Mouse (Mus musculus): ENCODE data around the gene Mob2. TPM values are rescaled to one million over a fixed set of nuclear protein-coding genes. Genes with fewer than 3 reads are reported as not detected.
A peak's percentile ranks its signal among the peaks of the same experiment; 100 is the strongest.

Mob2 gene
- total RNA-seq, 2 experiments from 2014 or later, result 39.9 to 43.0 TPM

GRCm38 (mm10) chr7:142082179-142082578 is 21.3 kb upstream of the Mob2 start:
- intact Hi-C loops (cut with DNase I), result no loop called here
- DNase-seq, result no peak

DNA sequence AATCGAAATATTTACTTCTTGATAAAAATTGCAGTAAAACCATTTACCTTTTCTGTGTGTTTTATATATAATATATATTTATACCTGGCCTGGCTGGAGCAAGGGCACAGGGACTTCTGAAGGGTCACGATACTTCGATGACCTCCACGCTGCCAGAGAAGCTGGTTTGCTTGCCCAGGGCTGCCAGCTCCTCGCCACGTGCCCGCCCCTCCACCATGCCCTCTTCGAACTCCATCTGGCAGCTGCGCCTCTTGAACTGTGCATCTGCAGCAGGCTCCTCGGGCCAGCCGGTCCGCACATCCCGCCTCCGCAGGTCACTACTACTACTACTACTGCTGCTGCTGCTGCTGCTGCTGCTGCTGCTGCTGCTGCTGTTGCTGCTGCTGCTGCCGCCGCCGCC is 20.9 kb upstream of the Mob2 start:
- DNase-seq, result no peak
- intact Hi-C loops (cut with DNase I), result no loop called here

GRCm38 (mm10) chr7:142080876-142081275 is 20.0 kb upstream of the Mob2 start:
- no peak for DNase-seq
- intact Hi-C loops (cut with DNase I), result no loop called here

- no peak for DNase-seq
- intact Hi-C loops (cut with DNase I), result no loop called here
Measured at GRCm38 (mm10) chr7:142079365-142079764, 18.5 kb upstream of the Mob2 start.

- no peak for DNase-seq
- intact Hi-C loops (cut with DNase I), result no loop called here
Measured at GRCm38 (mm10) chr7:142077138-142077537, 16.3 kb upstream of the Mob2 start.

DNA sequence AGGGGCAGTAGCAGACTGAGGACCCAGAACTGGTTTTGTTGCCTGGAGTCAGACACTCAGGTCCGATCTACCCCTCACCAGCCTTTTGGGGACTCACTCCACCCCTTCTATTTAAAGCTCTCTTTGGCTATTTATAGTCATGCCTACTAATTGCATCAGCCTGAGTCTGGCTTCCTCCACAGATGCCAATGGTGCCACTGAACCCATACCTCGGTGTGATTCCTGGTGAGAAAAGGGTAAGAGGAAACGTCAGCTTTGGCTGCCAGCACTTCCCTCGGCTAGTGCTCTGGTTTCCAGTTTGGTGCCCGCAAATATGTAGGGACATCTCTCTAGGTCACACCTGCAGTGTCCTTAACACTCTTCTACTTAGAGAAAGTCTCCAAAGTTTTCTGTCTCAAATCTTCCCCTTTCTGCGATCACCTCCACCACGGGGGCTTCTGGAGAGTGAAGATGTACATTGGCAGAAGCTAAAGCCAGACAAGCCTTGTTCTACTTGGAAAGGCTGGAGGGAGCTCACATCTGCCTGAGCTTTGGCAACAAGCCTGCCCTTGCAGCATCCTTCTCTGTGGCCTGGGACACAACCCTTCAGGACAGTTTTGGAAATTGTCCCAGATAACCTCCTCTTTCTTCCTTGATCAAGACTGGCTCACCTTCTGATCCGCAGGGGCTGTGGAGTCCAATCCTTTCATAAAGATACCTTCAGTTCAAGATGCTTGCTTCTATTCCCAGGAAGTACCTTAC is 13.5 kb upstream of the Mob2 start:
- intact Hi-C loops (cut with DNase I), result no loop called here
- no peak for DNase-seq

DNA sequence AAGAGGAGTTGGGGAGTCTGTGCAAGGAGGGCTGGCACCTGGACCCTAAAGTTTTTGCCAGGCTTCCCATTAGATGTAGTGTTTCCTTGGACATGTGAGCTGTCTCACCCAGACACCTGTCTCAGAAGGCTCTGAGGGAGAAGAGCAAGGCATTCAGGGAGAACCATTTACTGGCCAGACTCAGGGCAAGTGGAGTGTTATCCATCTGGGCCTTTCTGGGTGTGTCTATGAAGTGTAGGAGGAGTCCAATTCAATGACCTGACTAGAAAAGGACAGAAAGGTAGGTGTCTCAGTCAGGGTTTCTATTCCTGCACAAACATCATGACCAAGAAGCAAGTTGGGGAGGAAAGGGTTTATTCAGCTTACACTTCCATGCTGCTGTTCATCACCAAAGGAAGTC is 10.9 kb upstream of the Mob2 start:
- DNase-seq, result no peak
- intact Hi-C loops (cut with DNase I), result loop anchor here (1.0 kb wide), 1 partner anchor 27 kb away; no protein-coding TSS in a partner anchor

GRCm38 (mm10) chr7:142071212-142071578 is 10.3 kb upstream of the Mob2 start:
- intact Hi-C loops (cut with DNase I), result loop anchor here (1.0 kb wide), 1 partner anchor 27 kb away; no protein-coding TSS in a partner anchor
- no peak for DNase-seq

DNA sequence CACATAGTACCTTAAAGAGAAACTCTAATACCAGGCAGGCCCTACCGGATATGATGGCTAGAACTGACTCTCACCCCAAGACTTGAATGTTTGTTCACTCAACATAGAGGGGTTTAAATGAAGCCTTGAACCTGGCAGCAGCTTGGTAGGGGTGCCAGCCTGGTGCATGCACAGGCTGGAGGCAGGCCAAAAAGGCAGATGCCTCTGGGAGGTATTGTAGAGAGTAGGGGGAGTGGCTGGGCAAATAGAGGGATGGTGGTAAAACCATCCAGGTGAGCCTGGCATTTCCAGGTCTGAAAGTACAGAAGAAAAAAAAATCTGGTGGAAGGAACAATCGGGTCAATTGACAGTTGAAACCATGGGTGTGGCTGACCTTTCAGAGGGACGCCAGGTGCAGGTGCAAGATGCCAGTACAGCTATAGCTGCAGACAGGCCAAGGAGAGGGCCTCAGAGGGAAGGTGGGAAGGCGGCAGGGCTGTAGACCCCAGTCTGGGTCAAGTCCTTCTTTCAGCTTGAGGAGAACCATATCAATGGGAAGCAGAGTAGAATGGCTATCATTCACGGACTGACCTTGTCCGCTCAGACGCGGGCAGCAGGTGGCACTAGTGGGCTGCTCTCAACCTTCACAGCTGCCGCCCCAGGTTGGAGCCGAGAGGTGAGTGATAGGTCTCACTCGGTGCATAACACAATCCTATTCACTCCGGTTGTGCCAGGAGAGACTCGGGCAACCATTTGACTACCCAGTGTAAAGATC is 9.8 kb upstream of the Mob2 start:
- intact Hi-C loops (cut with DNase I), result loop anchor here (1.0 kb wide), 1 partner anchor 28 kb away; no protein-coding TSS in a partner anchor

GRCm38 (mm10) chr7:142068429-142068828 is 7.6 kb upstream of the Mob2 start:
- no peak for DNase-seq
- intact Hi-C loops (cut with DNase I), result loop anchor here (5.0 to 10.0 kb wide), 2 partner anchors 51 to 326 kb away; no protein-coding TSS in a partner anchor

More for the DNA sequence above, 9.8 kb upstream of the Mob2 start:
- peak; percentile 80 to 86 for DNase-seq

GRCm38 (mm10) chr7:142060185-142060930 is 507 bp downstream of the Mob2 start:
- intact Hi-C loops (cut with DNase I), result loop anchor here (5.0 to 10.0 kb wide), 2 partner anchors 37 to 334 kb away; partner anchors contain the start of gene Dusp8
- no peak for DNase-seq

GRCm38 (mm10) chr7:142059024-142059423 is 1.8 kb downstream of the Mob2 start:
- intact Hi-C loops (cut with DNase I), result no loop called here
- no peak for DNase-seq

GRCm38 (mm10) chr7:142057121-142057520 is 3.7 kb downstream of the Mob2 start:
- intact Hi-C loops (cut with DNase I), result no loop called here

DNA sequence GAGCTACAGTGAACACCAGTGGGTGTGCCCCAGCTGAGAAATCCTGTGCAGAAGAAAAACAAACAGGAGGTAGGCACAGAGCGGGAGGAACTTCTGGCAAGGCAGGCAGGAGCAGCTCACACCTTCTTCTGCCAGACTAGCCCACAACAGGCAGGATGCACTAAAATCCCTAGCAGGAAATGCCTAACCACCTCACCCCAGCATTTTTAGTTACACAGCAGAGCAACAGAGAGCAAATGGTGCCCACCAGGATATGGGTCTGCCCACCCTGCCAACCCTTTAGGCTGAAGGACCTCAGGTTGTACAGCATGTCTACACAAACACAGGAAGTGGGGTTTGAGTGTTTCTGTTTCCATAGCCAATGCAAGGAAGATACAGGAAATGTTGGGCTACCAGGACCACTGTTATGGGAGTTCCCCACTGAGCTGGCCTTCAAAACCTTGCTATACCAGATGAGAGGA is 4.2 kb downstream of the Mob2 start:
- intact Hi-C loops (cut with DNase I), result no loop called here
- DNase-seq, result no peak

More at GRCm38 (mm10) chr7:142057121-142057520, 3.7 kb downstream of the Mob2 start:
- DNase-seq, result no peak

- intact Hi-C loops (cut with DNase I), result no loop called here
- DNase-seq, result no peak
Measured at GRCm38 (mm10) chr7:142055431-142055830, 5.4 kb downstream of the Mob2 start.

GRCm38 (mm10) chr7:142050536-142050935 is 10.3 kb downstream of the Mob2 start:
- intact Hi-C loops (cut with DNase I), result no loop called here

DNA sequence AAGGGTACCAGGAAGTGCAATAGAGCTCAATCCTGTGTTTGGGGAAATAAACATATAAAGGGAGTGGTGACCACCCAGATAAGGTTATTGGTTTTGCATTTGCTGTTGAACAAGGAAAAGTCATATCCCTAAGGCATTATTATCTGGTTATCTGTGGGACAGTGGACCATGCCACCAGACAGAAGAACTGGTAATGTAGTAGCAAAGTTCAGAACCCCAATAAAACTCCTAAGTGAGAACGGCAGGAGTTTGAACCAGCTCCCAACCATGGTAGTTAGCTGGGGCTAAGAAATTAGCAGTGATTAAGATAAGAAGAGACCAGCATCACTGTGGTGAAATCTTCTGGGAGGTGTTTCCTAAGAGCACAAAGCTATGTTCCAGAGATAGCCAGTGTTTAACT is 14.9 kb downstream of the Mob2 start:
- intact Hi-C loops (cut with DNase I), result no loop called here
- DNase-seq, result no peak

More at GRCm38 (mm10) chr7:142050536-142050935, 10.3 kb downstream of the Mob2 start:
- no peak for DNase-seq

GRCm38 (mm10) chr7:142045344-142045743 is 15.5 kb downstream of the Mob2 start:
- intact Hi-C loops (cut with DNase I), result no loop called here
- no peak for DNase-seq

DNA sequence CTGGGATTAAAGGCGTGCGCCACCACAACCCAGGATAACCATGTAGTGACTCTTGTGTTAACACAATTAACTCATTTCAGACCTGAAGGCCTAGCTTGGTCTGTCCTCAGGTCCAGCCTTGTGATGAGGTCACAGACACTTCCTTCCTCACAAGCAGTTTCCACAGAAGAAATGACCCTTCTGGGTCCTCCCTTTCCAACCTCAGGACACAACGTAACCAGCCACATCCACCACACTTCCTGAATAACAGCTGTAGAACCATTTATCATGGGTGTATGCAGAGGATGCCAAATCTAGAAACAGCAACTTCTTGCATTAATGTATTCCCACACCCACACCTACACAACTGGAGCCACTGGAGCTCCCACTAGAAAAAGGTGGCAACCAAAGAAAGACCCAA is 20.1 kb downstream of the Mob2 start:
- DNase-seq, result peak in 1 of 2 experiments; percentile 31
- intact Hi-C loops (cut with DNase I), result no loop called here

- DNase-seq, result peak; percentile 40 to 64
- intact Hi-C loops (cut with DNase I), result no loop called here
Measured at GRCm38 (mm10) chr7:142037553-142038170, 23.2 kb downstream of the Mob2 start.
